Mouse (Mus musculus): Measurements from ENCODE around the gene Fam169b. TPM values are rescaled to one million over a fixed set of nuclear protein-coding genes. Genes with fewer than 3 reads are reported as not detected.

Gene Fam169b
- 1.1 and 1.7 TPM in 2 replicates for polyA plus RNA-seq (2011; ENCODE audit: insufficient read length, low read depth, missing spikeins)

DNA sequence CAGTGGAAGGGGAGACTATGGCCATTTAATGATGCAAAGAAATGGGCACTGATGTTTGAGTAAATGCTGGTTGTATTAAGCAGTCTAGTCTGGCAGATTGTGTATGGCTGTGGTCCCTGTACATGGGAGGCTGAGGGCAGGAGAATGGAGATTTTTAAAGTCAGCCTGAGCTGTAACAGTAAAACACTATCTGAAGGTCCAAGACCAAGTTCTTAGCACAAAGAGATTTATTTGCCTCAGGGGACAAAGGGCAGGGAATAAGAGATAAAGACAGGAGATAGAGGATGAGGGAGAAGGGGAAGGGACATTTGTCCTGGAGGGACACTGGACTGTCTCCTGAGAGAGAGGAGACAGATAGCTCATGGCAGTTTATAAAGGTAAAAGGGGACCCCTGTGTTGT, at the start of gene Fam169b:
Gene Fam169b, plus strand, starts transcription at position 325 of the 400 bp plus-strand sequence.
- Histone ChIP-seq H3K27ac (ENCODE audit: insufficient read depth, low read length) (no peak within 1 kb of the TSS), H3K4me1 (ENCODE audit: control insufficient read depth, insufficient read depth, low read length) (peaks cover 12% of the 10 kb centered on the region), H3K4me3 (ENCODE audit: insufficient read depth, low read length) (no peak within 1 kb of the TSS)
- TF ChIP-seq POLR2A (IDR thresholded peaks at IDR 0.05; ENCODE audit: low read depth, low read length) (no peak), CTCF (IDR thresholded peaks at IDR 0.05; ENCODE audit: borderline replicate concordance, insufficient read depth, low read length) (no peak)

DNA sequence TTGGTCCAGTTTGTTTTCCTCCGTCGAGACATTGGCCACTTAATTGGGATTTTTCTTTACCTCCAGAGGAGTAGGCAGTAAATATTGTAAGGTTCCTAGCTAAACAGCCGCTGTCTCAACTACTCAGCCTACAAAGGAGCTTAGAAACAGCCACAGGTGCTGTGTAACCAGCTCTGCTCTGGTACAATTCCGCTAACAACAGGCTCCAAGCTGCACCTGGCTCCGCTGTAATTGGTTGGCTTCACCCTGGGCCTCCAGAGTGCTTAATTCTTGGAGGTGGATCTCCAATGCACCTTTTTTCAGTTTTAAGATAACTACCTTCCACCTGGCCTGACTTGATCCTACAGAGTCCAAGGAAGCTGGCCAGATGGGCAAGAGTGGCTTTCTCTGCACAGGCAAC, 49.6 kb upstream of the Fam169b start:
- peaks cover 3% of the 10 kb centered on the region for H3K4me1 ChIP-seq (ENCODE audit: control insufficient read depth, insufficient read depth, low read length)
- no peak for TF ChIP-seq CTCF (IDR thresholded peaks at IDR 0.05; ENCODE audit: borderline replicate concordance, insufficient read depth, low read length)
- TF ChIP-seq POLR2A (IDR thresholded peaks at IDR 0.05; ENCODE audit: low read depth, low read length): no peak
- no peak overlapping the region for H3K4me3 ChIP-seq (ENCODE audit: insufficient read depth, low read length)
- peak overlapping the region; percentile 78; the same call in 1 of the 2 replicates for H3K27ac ChIP-seq (ENCODE audit: insufficient read depth, low read length)

DNA sequence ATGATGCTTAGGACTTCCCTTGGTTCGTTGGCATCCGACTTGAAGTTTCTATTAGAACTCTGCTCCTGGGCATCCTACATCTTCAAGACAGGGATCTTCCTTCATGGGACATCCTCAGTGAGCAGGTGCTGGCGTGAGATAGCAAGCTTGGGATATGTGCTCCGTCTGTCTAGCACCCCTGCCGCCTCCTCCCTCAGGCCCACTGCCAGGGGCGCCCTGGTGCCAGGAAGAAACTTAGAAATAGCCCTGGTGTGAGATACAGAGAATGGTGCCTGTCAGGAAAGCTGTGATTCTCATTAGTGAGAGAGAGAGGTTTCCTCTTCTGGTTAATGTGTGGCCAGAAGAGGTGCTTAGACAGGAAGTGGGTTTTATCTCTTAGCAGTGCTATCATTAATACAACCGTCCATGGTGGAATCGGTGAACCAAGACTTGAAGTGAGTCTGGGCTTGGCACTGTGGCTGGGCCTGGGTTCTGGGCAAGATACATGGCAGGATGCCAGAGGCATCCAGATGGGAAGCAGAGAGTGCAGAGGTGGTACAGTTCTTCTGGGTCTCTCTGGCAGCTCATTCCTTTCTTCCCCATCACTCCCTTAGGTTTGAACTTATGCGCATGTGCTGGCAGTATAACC, 48.1 kb upstream of the Fam169b start:
- TF ChIP-seq POLR2A (IDR thresholded peaks at IDR 0.05; ENCODE audit: low read depth, low read length): no peak
- TF ChIP-seq CTCF (IDR thresholded peaks at IDR 0.05; ENCODE audit: borderline replicate concordance, insufficient read depth, low read length): no peak
- Histone ChIP-seq H3K4me3 (ENCODE audit: insufficient read depth, low read length) (no peak overlapping the region), H3K4me1 (ENCODE audit: control insufficient read depth, insufficient read depth, low read length) (peaks cover 3% of the 10 kb centered on the region), H3K27ac (ENCODE audit: insufficient read depth, low read length) (no peak overlapping the region)

DNA sequence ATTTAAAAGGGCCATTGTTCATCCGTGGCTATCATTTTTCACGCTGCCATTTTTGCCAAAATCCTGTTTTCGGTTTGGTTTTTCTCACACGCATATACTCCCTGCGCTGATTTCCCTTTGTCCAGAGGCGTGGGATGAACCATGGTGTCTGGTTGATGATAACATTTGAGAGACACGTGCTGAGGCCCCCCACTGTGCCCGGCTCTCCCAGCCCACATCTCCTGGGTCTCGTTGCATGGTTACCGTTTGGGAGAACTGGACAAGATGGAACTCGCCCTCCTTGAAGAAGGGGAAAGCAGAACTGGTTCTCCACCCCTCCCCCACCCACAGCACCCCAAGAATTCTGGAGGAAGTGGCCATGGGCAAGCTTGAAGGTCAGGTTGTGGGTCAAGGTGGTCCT, 46.6 kb upstream of the Fam169b start:
- TF ChIP-seq CTCF (IDR thresholded peaks at IDR 0.05; ENCODE audit: borderline replicate concordance, insufficient read depth, low read length) (no peak), POLR2A (IDR thresholded peaks at IDR 0.05; ENCODE audit: low read depth, low read length) (no peak)
- no peak overlapping the region for H3K27ac ChIP-seq (ENCODE audit: insufficient read depth, low read length)
- H3K4me3 ChIP-seq (ENCODE audit: insufficient read depth, low read length): no peak overlapping the region
- peaks cover 3% of the 10 kb centered on the region for H3K4me1 ChIP-seq (ENCODE audit: control insufficient read depth, insufficient read depth, low read length)

DNA sequence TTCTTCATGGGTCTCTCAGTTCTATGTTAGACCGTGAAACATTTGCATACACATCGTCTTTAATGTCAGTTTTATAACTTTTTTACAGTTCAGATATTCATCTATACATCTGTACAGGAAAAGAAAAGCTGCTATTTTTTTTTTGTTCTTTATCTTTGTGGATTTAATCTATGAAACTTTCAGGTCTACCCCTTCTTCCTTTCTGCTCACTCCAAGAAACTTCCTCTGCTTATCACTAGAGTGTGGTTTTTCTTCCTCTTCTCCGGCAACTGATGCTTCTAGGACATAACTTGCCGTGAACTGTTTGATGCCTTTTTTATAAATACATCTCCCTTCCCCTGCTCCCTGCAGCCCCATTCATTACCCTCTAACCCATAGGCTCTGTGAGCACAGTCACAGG, 46.0 kb upstream of the Fam169b start:
- no peak overlapping the region for H3K4me3 ChIP-seq (ENCODE audit: insufficient read depth, low read length)
- no peak overlapping the region for H3K27ac ChIP-seq (ENCODE audit: insufficient read depth, low read length)
- TF ChIP-seq CTCF (IDR thresholded peaks at IDR 0.05; ENCODE audit: borderline replicate concordance, insufficient read depth, low read length): no peak
- no peak for TF ChIP-seq POLR2A (IDR thresholded peaks at IDR 0.05; ENCODE audit: low read depth, low read length)
- peaks cover 5% of the 10 kb centered on the region for H3K4me1 ChIP-seq (ENCODE audit: control insufficient read depth, insufficient read depth, low read length)

DNA sequence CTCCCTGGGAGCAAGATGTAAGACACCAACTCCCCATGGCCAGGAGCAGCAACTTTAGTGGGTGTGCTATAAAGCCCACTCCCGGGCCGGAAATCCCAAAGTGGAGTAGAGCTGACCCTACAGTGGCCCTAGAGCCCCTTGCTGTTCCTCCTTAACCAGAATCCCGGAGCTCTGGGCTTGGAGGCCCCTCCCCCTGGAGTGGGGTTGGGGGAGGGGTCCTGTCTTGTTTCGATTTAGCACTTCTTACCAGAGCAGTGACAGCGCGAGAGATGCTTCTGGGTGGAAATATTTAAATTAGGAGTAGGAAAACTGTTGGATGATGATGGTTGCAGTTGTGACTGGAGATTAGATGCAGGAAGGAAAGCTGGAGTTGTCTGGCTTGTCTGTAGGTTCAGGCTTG, 45.1 kb upstream of the Fam169b start:
- no peak for TF ChIP-seq POLR2A (IDR thresholded peaks at IDR 0.05; ENCODE audit: low read depth, low read length)
- no peak for TF ChIP-seq CTCF (IDR thresholded peaks at IDR 0.05; ENCODE audit: borderline replicate concordance, insufficient read depth, low read length)
- no peak overlapping the region for H3K27ac ChIP-seq (ENCODE audit: insufficient read depth, low read length)
- H3K4me1 ChIP-seq (ENCODE audit: control insufficient read depth, insufficient read depth, low read length): peaks cover 10% of the 10 kb centered on the region
- no peak overlapping the region for H3K4me3 ChIP-seq (ENCODE audit: insufficient read depth, low read length)

DNA sequence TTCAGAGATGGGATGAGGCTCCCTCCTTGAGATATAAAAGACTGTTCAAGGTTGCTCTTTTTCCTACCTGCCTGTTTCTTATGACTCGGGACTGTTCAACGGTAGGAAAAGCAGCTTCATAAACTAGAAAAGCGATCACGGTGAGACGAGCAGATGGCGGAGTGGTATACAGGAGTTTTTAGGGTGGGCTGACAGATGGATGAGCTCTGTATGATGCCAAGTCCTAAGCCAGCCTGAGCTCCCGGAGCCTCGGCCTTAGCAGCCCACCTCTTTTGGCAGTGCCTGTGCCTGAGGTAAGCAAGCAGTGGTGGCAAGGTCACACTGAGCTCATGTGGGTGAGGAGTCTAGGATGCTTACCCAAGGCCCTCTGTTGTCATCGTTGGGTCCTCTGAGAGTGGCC, 42.8 kb upstream of the Fam169b start:
- no peak overlapping the region for H3K4me3 ChIP-seq (ENCODE audit: insufficient read depth, low read length)
- no peak for TF ChIP-seq CTCF (IDR thresholded peaks at IDR 0.05; ENCODE audit: borderline replicate concordance, insufficient read depth, low read length)
- no peak for TF ChIP-seq POLR2A (IDR thresholded peaks at IDR 0.05; ENCODE audit: low read depth, low read length)
- H3K27ac ChIP-seq (ENCODE audit: insufficient read depth, low read length): no peak overlapping the region
- peaks cover 7% of the 10 kb centered on the region for H3K4me1 ChIP-seq (ENCODE audit: control insufficient read depth, insufficient read depth, low read length)

DNA sequence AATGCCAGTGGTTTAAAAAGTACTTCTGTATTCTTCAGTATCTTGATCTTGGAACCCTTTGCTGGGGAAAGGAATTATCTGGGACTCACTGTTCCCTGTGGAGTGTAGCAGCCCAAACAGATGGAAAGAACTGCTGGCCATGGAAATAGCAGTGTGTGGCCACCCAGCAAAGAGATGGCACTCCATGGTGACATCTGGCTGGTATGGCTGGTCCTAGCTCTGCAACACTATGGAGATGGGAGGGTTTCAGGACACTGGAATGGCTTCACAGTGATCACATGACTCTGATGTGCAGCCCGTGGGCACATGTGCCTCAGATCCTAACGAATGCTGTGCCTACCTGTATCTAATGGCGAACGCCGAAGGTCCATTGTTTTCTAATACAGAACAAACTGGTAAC, 41.1 kb upstream of the Fam169b start:
- Histone ChIP-seq H3K4me1 (ENCODE audit: control insufficient read depth, insufficient read depth, low read length) (peaks cover 7% of the 10 kb centered on the region), H3K4me3 (ENCODE audit: insufficient read depth, low read length) (no peak overlapping the region), H3K27ac (ENCODE audit: insufficient read depth, low read length) (peak overlapping the region; percentile 45)
- TF ChIP-seq POLR2A (IDR thresholded peaks at IDR 0.05; ENCODE audit: low read depth, low read length): no peak
- TF ChIP-seq CTCF (IDR thresholded peaks at IDR 0.05; ENCODE audit: borderline replicate concordance, insufficient read depth, low read length): no peak

DNA sequence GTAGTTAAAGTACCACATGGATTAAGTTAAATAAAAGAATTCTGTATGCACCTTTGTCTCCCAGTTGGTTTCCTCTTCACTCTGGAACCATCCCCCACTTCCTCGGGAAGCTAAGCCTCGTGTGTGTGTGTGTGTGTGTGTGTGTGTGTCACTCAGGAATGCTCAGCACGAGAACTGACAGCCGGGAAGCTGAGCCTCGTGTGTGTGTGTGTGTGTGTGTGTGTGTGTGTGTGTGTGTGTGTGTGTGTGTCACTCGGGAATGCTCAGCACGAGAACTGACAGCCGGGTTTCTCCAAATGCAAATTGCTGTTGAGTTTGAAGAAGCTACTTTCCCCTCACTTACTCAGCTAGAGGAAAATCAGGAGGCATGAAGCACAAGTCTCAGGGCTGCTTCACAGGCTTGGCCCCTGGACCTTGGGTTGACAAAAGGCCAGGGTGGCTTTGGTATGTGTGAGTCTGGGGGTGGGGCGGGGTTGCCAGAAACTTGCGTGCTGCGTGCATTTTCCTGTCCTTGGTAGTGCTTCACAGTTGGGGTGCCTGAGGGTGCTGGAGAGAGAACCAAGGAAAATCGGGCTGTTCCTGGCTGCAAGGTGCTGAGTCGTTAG, 39.9 kb upstream of the Fam169b start:
- no peak overlapping the region for H3K4me3 ChIP-seq (ENCODE audit: insufficient read depth, low read length)
- H3K4me1 ChIP-seq (ENCODE audit: control insufficient read depth, insufficient read depth, low read length): peaks cover 7% of the 10 kb centered on the region
- TF ChIP-seq POLR2A (IDR thresholded peaks at IDR 0.05; ENCODE audit: low read depth, low read length) (no peak), CTCF (IDR thresholded peaks at IDR 0.05; ENCODE audit: borderline replicate concordance, insufficient read depth, low read length) (no peak)
- H3K27ac ChIP-seq (ENCODE audit: insufficient read depth, low read length): peak overlapping the region; percentile 21

DNA sequence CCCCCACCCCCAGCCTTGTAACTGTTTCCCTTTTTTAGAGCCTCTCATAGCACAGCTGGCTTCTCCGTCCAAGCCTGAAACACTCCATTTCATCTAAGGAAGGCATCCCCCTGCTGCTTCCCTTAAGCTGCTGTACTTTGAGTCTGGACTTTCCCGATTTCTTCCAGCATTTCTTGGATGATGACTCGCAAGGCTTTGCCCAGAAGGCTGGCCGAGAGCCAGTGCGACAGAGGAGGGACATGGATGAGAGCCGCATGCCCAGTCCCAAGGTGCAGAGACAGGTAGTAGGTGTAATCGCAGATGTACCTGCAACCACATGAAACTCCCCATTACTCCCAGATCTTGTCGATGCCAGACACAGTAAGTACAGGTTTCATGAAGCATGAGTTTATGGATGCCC, 36.8 kb upstream of the Fam169b start:
- Histone ChIP-seq H3K27ac (ENCODE audit: insufficient read depth, low read length) (no peak overlapping the region), H3K4me1 (ENCODE audit: control insufficient read depth, insufficient read depth, low read length) (peaks cover 7% of the 10 kb centered on the region), H3K4me3 (ENCODE audit: insufficient read depth, low read length) (no peak overlapping the region)
- TF ChIP-seq CTCF (IDR thresholded peaks at IDR 0.05; ENCODE audit: borderline replicate concordance, insufficient read depth, low read length): no peak
- no peak for TF ChIP-seq POLR2A (IDR thresholded peaks at IDR 0.05; ENCODE audit: low read depth, low read length)
